Mouse (Mus musculus) granulocyte monocyte progenitor cell, adult 5-6 weeks (primary cell): ENCODE results near the gene Esrrb. TPM values are rescaled to one million over a fixed set of nuclear protein-coding genes. Genes with fewer than 3 reads are reported as not detected.
A peak's percentile ranks its signal among the peaks of the same experiment; 100 is the strongest.

Source experiments
- ATAC-seq: replicated peaks from 2 replicates; pipeline ENCODE4 v1.8.0; 2016; ENCODE audit warnings: mild to moderate bottlenecking, moderate TSS enrichment, inconsistent platforms; ENCODE audit not compliant: poor library complexity, severe bottlenecking
- total RNA-seq, 2 experiments: library from RNA; stranded (forward) in 1 of 2; stranded (reverse) in 1 of 2; fragments of 200-712, 200-1000 nt in 1 of 2; fragments of >200 nt in 1 of 2; fragmentation: Nextera tagmentation in 1 of 2; gene quantifications; 2 replicates each; pipeline ENCODE4 v1.2.3; 2014 to 2017

The Esrrb gene
- total RNA-seq, 2 experiments from 2014 or later: not detected

- peak; percentile 66 for ATAC-seq
Measured at GRCm38 (mm10) chr12:86402718-86403117, 41.8 kb downstream of the Esrrb start.

- ATAC-seq: no peak
Measured at GRCm38 (mm10) chr12:86421490-86421904, 60.6 kb downstream of the Esrrb start.

- ATAC-seq: no peak
Measured at GRCm38 (mm10) chr12:86422166-86422910, 61.4 kb downstream of the Esrrb start.

- ATAC-seq: no peak
Measured at GRCm38 (mm10) chr12:86423102-86423501, 62.2 kb downstream of the Esrrb start.

GRCm38 (mm10) chr12:86427585-86427984, 66.7 kb downstream of the Esrrb start:
- no peak for ATAC-seq

DNA sequence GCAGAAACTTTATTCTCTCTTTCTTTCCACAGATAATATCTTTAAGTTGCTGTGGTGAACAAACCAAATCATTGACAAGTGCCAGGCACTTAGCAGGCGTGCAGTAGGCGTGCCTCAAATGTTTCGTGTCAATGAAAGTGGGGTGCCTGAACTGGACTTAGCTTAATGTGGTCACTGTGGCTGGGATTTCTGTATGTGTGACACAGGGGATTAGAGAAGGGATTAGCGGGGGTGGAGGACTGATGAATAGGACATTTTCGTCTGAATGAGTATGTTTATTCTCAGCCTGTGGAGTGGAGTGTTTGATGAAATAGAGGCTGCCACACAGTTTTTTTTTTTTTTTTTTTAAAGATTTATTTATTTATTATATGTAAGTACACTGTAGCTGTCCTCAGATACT, 70.8 kb downstream of the Esrrb start:
- ATAC-seq: no peak

DNA sequence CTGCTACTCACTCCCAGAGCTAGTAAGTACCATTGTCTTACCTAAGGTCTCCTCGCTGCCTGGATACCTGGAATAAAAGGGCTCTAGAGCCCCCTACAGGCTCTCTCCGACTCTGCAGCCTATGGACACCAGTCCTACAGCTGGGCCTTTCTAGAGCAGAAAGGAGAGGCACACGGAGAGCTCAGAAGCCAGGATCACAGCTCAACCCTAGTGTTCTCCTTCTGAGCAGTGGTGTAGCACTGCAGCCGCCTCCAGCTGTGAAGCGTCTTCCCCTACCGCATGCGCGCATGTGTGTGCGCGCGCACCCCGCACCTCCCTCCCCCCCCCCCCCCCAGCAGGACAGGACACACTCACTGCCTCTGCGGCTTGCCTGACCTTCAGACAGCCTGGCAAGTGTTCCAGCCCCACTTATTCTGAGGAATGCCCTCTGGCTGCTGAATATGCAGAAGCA, 72.5 kb downstream of the Esrrb start:
- peak; percentile 52 for ATAC-seq

GRCm38 (mm10) chr12:86435651-86436050, 74.7 kb downstream of the Esrrb start:
- no peak for ATAC-seq

GRCm38 (mm10) chr12:86450848-86451247, 89.9 kb downstream of the Esrrb start:
- ATAC-seq: no peak

DNA sequence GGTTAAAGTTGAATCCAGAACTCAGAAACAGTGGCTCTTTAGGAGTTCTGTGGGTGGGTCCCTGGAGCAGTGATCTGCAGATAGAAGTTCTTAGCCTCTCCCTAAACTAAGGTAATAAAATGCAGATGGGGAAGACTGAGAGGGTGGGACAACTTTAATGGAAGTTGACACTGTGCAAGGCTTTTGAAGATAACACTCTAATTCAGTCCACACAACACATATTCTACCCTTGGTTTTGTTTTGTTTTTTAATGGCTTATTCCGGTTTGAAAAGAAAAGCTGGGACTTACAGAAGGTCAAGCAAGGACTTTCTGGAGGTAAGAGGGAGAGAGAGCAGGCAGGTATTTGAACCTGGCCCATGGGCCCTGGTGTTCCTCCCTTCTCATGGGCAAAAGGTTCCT, 94.1 kb downstream of the Esrrb start:
- ATAC-seq: no peak

GRCm38 (mm10) chr12:86462742-86463470, 102.0 kb downstream of the Esrrb start:
- ATAC-seq: no peak

DNA sequence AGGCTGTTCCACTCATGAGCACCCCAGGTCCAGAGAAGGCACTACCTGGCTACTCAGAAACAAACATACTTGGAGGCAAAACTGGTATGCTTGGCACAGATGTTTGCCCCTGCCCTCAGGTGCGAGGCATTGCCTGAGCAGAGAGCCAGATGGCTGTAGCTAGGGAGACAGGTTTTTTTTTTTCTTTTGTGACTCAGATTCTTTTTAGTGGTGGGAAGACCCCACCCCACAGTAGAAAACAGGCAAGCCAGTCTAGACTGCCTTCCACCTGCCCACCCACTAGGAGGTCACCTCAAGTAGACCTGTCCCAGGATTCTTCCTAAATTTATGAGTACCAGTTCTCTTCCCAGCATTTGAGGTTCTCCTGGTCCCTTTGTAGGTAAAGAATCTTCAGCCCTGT, 103.5 kb downstream of the Esrrb start:
- no peak for ATAC-seq

GRCm38 (mm10) chr12:86466180-86466579, 105.3 kb downstream of the Esrrb start:
- no peak for ATAC-seq

DNA sequence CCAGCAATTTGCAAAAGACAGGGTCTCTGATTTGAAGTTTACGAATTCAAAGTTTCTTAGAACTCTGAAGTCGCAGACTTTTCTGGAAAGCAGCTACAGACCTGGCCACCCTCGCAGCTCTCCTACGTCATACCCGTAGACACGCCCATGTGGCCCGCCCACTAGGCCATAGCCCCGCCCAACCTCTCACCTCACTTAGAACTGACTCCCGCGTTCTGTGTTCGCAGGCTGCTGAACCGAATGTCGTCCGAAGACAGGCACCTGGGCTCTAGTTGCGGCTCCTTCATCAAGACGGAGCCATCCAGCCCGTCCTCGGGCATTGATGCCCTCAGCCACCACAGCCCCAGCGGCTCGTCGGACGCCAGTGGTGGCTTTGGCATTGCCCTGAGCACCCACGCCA, 109.0 kb downstream of the Esrrb start:
- ATAC-seq: no peak

GRCm38 (mm10) chr12:86470912-86471311, 110.0 kb downstream of the Esrrb start:
- ATAC-seq: no peak

DNA sequence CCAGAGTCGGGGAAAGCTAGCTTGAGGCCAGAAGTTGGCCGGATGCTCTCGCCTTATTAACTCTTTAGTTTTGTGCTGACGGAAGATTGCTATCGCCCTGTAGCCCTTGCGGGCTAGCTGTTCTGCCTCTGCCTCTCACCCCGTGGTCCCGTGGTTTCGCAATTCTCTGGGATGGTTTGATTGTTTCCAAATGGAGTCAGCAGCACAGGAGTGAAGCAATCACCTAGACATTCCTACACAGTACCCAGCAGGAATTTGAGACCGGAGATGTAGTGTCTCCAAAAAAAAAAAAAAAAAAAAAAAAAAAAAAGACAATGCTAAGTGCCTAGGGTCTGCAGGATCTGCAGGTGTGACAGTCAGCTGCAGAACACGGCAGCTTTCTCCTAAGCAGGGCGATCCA, 112.7 kb downstream of the Esrrb start:
- no peak for ATAC-seq

DNA sequence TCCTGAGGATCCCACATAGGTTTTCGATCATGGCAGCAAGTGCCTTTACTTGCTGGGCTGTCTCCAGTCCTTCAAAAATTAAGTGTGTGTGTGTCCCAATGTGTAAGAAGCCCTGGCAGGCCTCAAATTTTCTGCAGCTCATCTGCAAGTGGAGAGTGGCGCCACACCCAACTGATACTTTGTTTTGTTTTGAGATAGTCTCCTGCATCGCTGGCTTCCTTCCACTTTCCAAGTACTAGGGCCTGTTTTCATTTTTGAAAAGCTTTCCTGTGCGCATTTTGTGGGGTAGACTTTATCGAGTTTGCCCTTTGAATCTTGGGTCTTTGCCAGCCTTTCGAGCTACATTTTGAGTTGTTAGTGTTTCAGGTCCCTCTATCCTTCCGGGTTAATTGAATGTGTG, 115.1 kb downstream of the Esrrb start:
- no peak for ATAC-seq

- no peak for ATAC-seq
Measured at GRCm38 (mm10) chr12:86478908-86479307, 118.0 kb downstream of the Esrrb start.

- no peak for ATAC-seq
Measured at GRCm38 (mm10) chr12:86482029-86482428, 121.1 kb downstream of the Esrrb start.

GRCm38 (mm10) chr12:86483413-86483841, 122.5 kb downstream of the Esrrb start:
- ATAC-seq: no peak

DNA sequence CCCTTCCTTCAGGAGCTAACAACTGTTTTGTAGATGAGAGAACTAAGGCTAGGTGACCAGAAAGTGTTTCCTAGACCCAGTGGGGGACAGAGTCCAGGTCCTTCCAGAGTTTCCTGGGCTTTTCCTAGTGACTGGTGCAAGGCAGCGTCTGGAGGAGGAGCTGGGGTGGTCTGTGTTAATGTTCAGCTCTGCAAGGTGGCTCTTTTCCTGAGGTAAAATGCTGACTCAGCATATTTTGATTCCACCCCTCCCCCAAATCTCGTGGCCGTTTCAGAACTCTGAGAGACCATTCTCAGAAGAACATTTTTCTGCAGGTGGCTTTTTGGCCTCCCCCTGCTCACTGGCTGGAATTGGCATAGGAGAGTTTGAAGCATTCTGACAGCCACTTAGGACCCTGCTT, 127.1 kb downstream of the Esrrb start:
- ATAC-seq: no peak

DNA sequence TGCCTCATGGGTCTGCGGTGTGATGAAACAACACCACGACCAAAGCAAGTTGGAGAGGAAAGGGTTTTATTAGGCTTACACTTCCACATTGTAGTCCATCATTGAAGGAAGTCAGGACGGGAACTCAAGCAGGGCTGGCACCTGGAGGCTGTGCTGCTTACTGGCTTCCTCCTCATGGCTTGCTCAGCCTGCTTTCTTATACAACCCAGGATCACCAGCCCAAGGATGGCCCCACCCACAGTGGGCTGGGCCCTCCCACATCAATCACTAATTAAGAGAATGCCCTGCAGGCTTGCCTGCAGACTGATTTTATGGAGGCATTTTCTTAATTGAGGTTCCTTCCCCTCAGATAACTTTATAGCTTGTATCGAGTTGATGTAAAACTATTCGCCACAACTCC, 129.1 kb downstream of the Esrrb start:
- no peak for ATAC-seq
